In the genomic region with DNA sequence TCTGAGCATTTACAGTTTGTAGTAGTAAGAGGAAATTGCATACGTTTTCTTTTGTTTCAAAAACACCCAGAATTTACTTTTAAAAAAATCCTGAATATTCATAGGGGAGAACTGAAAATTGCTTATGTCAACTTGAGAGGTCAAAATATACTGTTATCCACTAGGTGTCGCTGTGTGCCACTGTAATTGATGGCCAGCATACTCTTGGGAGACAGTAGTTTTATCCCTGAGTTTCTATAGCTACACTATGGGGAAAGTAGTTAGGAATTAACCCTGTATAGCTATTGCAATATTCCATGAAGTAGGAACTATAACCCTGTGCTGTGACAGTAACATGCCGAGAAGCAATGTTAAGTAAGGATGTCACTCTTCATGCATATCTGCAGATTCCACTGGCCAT, we compare ENCODE assay signal across 9 mouse cellular contexts. TPM values are rescaled to one million over a fixed set of nuclear protein-coding genes. Genes with fewer than 3 reads are reported as not detected.
DNase-seq lines count a peak whose midpoint lies in the region; ATAC-seq and TF ChIP-seq lines count a peak whose summit lies in the region.
"Had no signal": no experiment of that assay in that cellular context is flagged by ENCODE, and none has a peak within 500 bp of the region (broad histone marks: within the 10 kb centered on the region; RNA-seq: fewer than 3 reads in every experiment).

No protein-coding gene starts in this region.

- 29% methylated on average over 3 of the region's 3 CpGs for WGBS in lung, embryonic 14.5 days

- no peaks in the 10 kb centered on the region for H3K9me3 ChIP-seq in lung, embryonic 14.5 days (ENCODE audit: low read depth, low read length)

- H3K4me1 ChIP-seq in lung, embryonic 14.5 days (ENCODE audit: insufficient read depth): no peaks in the 10 kb centered on the region

- no peaks in the 10 kb centered on the region for H3K27me3 ChIP-seq in lung, embryonic 14.5 days (ENCODE audit: insufficient read depth, low read length)

- no peak for TF ChIP-seq POLR2A in brain, embryonic 14.5 days (IDR thresholded peaks at IDR 0.05; ENCODE audit: borderline replicate concordance, extremely low read depth, insufficient read depth, insufficient read length, poor library complexity, severe bottlenecking)

- H3K4me3 ChIP-seq in lung, embryonic 14.5 days (ENCODE audit: low read depth, low read length): no peak overlapping the region

- no peak overlapping the region for H3K4me2 ChIP-seq in lung, embryonic 14.5 days

- H3K27ac ChIP-seq in lung, embryonic 14.5 days (ENCODE audit: low read depth): no peak overlapping the region

- peak; percentile 63 for TF ChIP-seq CTCF in brain, embryonic 14.5 days (IDR thresholded peaks at IDR 0.05; ENCODE audit: borderline replicate concordance, extremely low read depth, insufficient read depth, insufficient read length)
- TF ChIP-seq CTCF in lung, embryonic 14.5 days (IDR thresholded peaks at IDR 0.05; ENCODE audit: low read depth): peak; percentile 74

- ATAC-seq in granulocyte monocyte progenitor cell, adult 5-6 weeks (replicated peaks; ENCODE audit: poor library complexity, severe bottlenecking): peak; percentile 62
- ATAC-seq in lung, embryonic 14.5 days (ENCODE audit: insufficient read depth): peak; percentile 66; the same call in 1 of the 2 replicates

- no peak overlapping the region for H3K9ac ChIP-seq in lung, embryonic 14.5 days

- no peaks in the 10 kb centered on the region for H3K36me3 ChIP-seq in lung, embryonic 14.5 days (ENCODE audit: insufficient read depth)

- peak; percentile 13 to 59 for DNase-seq in frontal cortex, postnatal 36 days (ENCODE audit: low spot score in 2 of 2)
- no peak for DNase-seq in frontal cortex, postnatal 14 days (ENCODE audit: low spot score in 2 of 2)
- DNase-seq in ovary, postnatal 14 days (ENCODE audit: low spot score): peak; percentile 41
- DNase-seq in ovary, postnatal 36 days (ENCODE audit: low spot score): no peak
- DNase-seq in brain, embryonic 14.5 days (ENCODE audit: low read depth): peak; percentile 78
- DNase-seq in lung, embryonic 14.5 days: peak; percentile 89
- peak; percentile 20 for DNase-seq in right cerebral cortex, postnatal 4 days

RNA-seq across cellular contexts. Expression of a gene that starts 20.5 kb away (rescaled TPM):
- 0.56 and 0.59 TPM in 2 replicates for polyA plus RNA-seq in brain, embryonic 14.5 days (2012; rRNA removed)
- not detected in 2 replicates for total RNA-seq in granulocyte monocyte progenitor cell, adult 5-6 weeks (2014; fragmentation: Nextera tagmentation)
- not detected in 2 replicates for total RNA-seq in granulocyte monocyte progenitor cell, adult 5-6 weeks (2017)
- polyA plus RNA-seq in lung, embryonic 14.5 days (2014; fragmentation: Nextera tagmentation; extraction: Ambion mirVana): not detected in 2 replicates

RNA-seq across cellular contexts. Expression of a gene that starts 51.4 kb away (rescaled TPM):
- polyA plus RNA-seq in brain, embryonic 14.5 days (2012; rRNA removed): not detected in 2 replicates
- total RNA-seq in granulocyte monocyte progenitor cell, adult 5-6 weeks (2014; fragmentation: Nextera tagmentation): 3.8 and 4.0 TPM in 2 replicates
- total RNA-seq in granulocyte monocyte progenitor cell, adult 5-6 weeks (2017): 65.3 and 73.3 TPM in 2 replicates
- 0.13 and 0.28 TPM in 2 replicates for polyA plus RNA-seq in lung, embryonic 14.5 days (2014; fragmentation: Nextera tagmentation; extraction: Ambion mirVana)
- total RNA-seq: layer of hippocampus, postnatal 25 days had no signal

Comparison
In these comparisons a context has a peak if more than half of its experiments do, and no peak if none do; other contexts are left out.
1. DNase-seq: peak in frontal cortex, postnatal 36 days (2 of 2), ovary, postnatal 14 days (single experiment), brain, embryonic 14.5 days (single experiment), lung, embryonic 14.5 days (single experiment) and right cerebral cortex, postnatal 4 days (single experiment); none in frontal cortex, postnatal 14 days (0 of 2) and ovary, postnatal 36 days (single experiment).